Mouse (Mus musculus) adrenal gland, adult 2 months (tissue): ENCODE data around the gene Slc6a18. TPM values are rescaled to one million over a fixed set of nuclear protein-coding genes. Genes with fewer than 3 reads are reported as not detected.
"Not testable (repeated sequence)": the region's sequence is repeated elsewhere in the genome, so short reads cannot be mapped to it uniquely, and the experiment has no call there.

ENCODE experiments used
- DNase-seq: peaks from one replicate; pipeline ENCODE4 v3.0.0; 2021
- long read RNA-seq: library from polyadenylated mRNA; stranded (forward); transcript quantifications from one replicate; pipeline ENCODE4 v2.0.0, GENCODE M21; 2021
- polyA plus RNA-seq: library from polyadenylated mRNA; depleted of rRNA; stranded (reverse); fragments of >200 nt; gene quantifications from 2 replicates; pipeline ENCODE4 v1.2.3, GENCODE M21; 2012; rRNA removed
- total RNA-seq, 2 experiments: library from RNA; stranded (reverse); gene quantifications; 2 replicates each; pipeline ENCODE4 v1.2.3; 2021

The Slc6a18 gene
- total RNA-seq (not detected), polyA plus RNA-seq (not detected in 2 replicates)
- long read RNA-seq, result 0 reads

GRCm38 (mm10) chr13:73677853-73678252, at the start of gene Slc6a18:
Gene Slc6a18, minus strand, starts transcription at chr13:73678023.
- no peak for DNase-seq

- no peak for DNase-seq
Measured at GRCm38 (mm10) chr13:73725315-73725714, 47.5 kb upstream of the Slc6a18 start.

GRCm38 (mm10) chr13:73723081-73723668, 45.4 kb upstream of the Slc6a18 start:
- DNase-seq, result peak; percentile 65

GRCm38 (mm10) chr13:73720241-73720640, 42.4 kb upstream of the Slc6a18 start:
- DNase-seq, result no peak

GRCm38 (mm10) chr13:73718225-73718624, 40.4 kb upstream of the Slc6a18 start:
- DNase-seq, result peak; percentile 76

GRCm38 (mm10) chr13:73714020-73714419, 36.2 kb upstream of the Slc6a18 start:
- DNase-seq, result no peak

- no peak for DNase-seq
Measured at GRCm38 (mm10) chr13:73713204-73713603, 35.4 kb upstream of the Slc6a18 start.

GRCm38 (mm10) chr13:73712228-73712627, 34.4 kb upstream of the Slc6a18 start:
- no peak for DNase-seq

- DNase-seq, result no peak
Measured at GRCm38 (mm10) chr13:73711803-73712202, 34.0 kb upstream of the Slc6a18 start.

GRCm38 (mm10) chr13:73711221-73711620, 33.4 kb upstream of the Slc6a18 start:
- peak; percentile 44 for DNase-seq

GRCm38 (mm10) chr13:73709491-73709890, 31.7 kb upstream of the Slc6a18 start:
- DNase-seq, result no peak

- DNase-seq, result no peak
Measured at GRCm38 (mm10) chr13:73704694-73705325, 27.0 kb upstream of the Slc6a18 start, which contains the start of gene Slc6a19. Gene Slc6a19, minus strand, starts transcription at chr13:73704865.

GRCm38 (mm10) chr13:73703486-73703885, 25.7 kb upstream of the Slc6a18 start:
- DNase-seq, result not testable (repeated sequence)

GRCm38 (mm10) chr13:73702776-73703175, 25.0 kb upstream of the Slc6a18 start:
- DNase-seq, result no peak

- DNase-seq, result peak; percentile 17
Measured at GRCm38 (mm10) chr13:73701161-73701883, 23.5 kb upstream of the Slc6a18 start.

GRCm38 (mm10) chr13:73700554-73700953, 22.7 kb upstream of the Slc6a18 start:
- DNase-seq, result no peak

GRCm38 (mm10) chr13:73699714-73700113, 21.9 kb upstream of the Slc6a18 start:
- peak; percentile 56 for DNase-seq

GRCm38 (mm10) chr13:73696529-73696928, 18.7 kb upstream of the Slc6a18 start:
- DNase-seq, result no peak

- no peak for DNase-seq
Measured at GRCm38 (mm10) chr13:73694972-73695371, 17.1 kb upstream of the Slc6a18 start.

- no peak for DNase-seq
Measured at GRCm38 (mm10) chr13:73693333-73693732, 15.5 kb upstream of the Slc6a18 start.

- peak; percentile 82 for DNase-seq
Measured at GRCm38 (mm10) chr13:73692249-73692868, 14.5 kb upstream of the Slc6a18 start.

GRCm38 (mm10) chr13:73688934-73689333, 11.1 kb upstream of the Slc6a18 start:
- DNase-seq, result no peak

- DNase-seq, result no peak
Measured at GRCm38 (mm10) chr13:73687601-73688000, 9.8 kb upstream of the Slc6a18 start.
